Mouse (Mus musculus) E14TG2a.4 (cell line): ENCODE data around the gene Cryba4.

Experiments
- CTCF ChIP-seq: conservative IDR thresholded peaks from 2 replicates; pipeline ENCODE4 v1.5.1; 2014; ENCODE audit warnings: low read length
- POU5F1 ChIP-seq: IDR thresholded peaks from 2 replicates; pipeline ENCODE4 v1.6.1; 2014; ENCODE audit warnings: low read length, borderline replicate concordance

DNA sequence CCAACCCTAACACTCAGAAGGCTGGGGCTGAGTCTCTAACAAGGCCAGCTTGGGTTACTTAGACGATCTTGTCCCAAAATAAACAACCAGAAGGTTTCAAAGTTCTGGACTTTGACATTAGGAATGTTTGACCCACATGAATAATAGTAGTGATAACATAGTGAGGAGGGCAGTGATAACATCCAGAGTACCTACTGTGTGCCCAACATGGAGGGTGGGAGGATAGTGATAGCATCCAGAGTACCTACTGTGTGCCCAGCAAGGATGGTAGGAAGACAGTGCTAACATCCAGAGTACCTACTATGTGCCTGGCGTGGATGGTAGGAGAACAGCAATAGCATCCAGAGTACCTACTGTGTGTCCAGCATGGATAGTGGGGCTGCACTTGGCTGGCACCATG lies 41.5 kb upstream of the Cryba4 start:
- TF ChIP-seq CTCF (no peak), POU5F1 (no peak)
